Mouse (Mus musculus): Measurements from ENCODE around the gene Dhx37. TPM values are rescaled to one million over a fixed set of nuclear protein-coding genes. Genes with fewer than 3 reads are reported as not detected.
A peak's percentile ranks its signal among the peaks of the same experiment; 100 is the strongest.

The Dhx37 gene
- total and polyA plus RNA-seq, 3 experiments = 27.4 to 549 (median 55.3) TPM

GRCm38 (mm10) chr5:125389579-125390441, 44.1 kb downstream of the Dhx37 start, which contains the start of gene Ubc (continued):
- TF ChIP-seq MXI1 (IDR thresholded peaks at IDR 0.05; ENCODE audit: low read depth, low read length) (peak; percentile 69), ZNF384 (IDR thresholded peaks at IDR 0.05; ENCODE audit: low read depth, low read length) (peak; percentile 95), POLR2A (IDR thresholded peaks at IDR 0.05; ENCODE audit: control insufficient read depth in 1 of 2, insufficient read depth in 1 of 2, low read depth in 1 of 2, low read length in 2 of 2, poor library complexity in 1 of 2) (peak; percentile 99 to 100), ELF1 (IDR thresholded peaks at IDR 0.05; ENCODE audit: low read depth, low read length) (peak; percentile 67; the same call in 1 of the 2 replicates), HCFC1 (IDR thresholded peaks at IDR 0.05; ENCODE audit: low read depth, low read length) (peak; percentile 78), ZMIZ1 (IDR thresholded peaks at IDR 0.05; ENCODE audit: low read depth, low read length) (peak; percentile 100), JUND (IDR thresholded peaks at IDR 0.05; ENCODE audit: low read depth, low read length) (no peak), USF2 (IDR thresholded peaks at IDR 0.05; ENCODE audit: borderline replicate concordance in 1 of 2, insufficient read depth in 1 of 2, low read depth in 1 of 2, low read length in 2 of 2) (no peak), MAX (IDR thresholded peaks at IDR 0.05; ENCODE audit: low read length) (peak; percentile 47; the same call in 1 of the 2 replicates), SMC3 (IDR thresholded peaks at IDR 0.05; ENCODE audit: low read depth, low read length) (no peak), MEF2A (IDR thresholded peaks at IDR 0.05; ENCODE audit: extremely low read depth, insufficient replicate concordance, low read depth, low read length, poor library complexity, severe bottlenecking) (no peak; the same call in 1 of the 2 replicates), POLR2AphosphoS5 (IDR thresholded peaks at IDR 0.05; ENCODE audit: borderline replicate concordance, low read depth, low read length) (peak; percentile 98)

DNA sequence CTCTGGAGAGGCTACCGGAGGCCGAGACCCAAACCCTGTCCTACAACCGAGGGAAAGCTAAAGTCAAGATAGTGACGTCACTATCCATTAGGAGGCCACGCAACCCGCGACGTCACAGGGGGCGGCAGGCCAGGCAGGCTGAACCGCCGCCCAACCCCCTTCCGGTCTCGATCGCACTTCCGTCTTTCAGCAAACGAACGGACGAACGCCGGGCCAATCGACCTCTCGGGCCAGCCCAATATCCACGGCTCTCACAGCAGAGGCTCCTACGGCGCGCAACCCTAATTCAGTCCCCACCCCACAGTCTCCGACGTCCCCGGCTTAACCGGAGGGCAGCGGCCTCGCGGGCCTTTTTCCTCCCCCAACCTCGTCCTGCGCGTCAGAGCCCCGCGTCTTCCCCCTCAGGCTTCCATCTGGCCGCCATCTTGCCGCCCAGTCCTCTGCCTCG, 44.8 kb downstream of the Dhx37 start, which contains the start of gene Gm10382:
TSS of gene Gm10382 (plus strand) at position 192 of the 448 bp plus-strand sequence.
- Histone ChIP-seq H3K4me1 (ENCODE audit: control insufficient read depth in 1 of 2, insufficient read depth in 2 of 2, low read length in 2 of 2) (peaks cover 12 to 30% of the 10 kb centered on the region in 2 experiments), H3K36me3 (ENCODE audit: control insufficient read depth in 1 of 2, insufficient read depth in 2 of 2, low read length in 2 of 2) (peaks cover 13 to 36% of the 10 kb centered on the region in 2 experiments), H3K79me2 (ENCODE audit: control insufficient read depth, insufficient read depth, low read length, poor library complexity) (peaks cover 26% of the 10 kb centered on the region), H3K9me3 (replicated peaks; ENCODE audit: insufficient read depth, low read length) (no peaks in the 10 kb centered on the region), H3K27ac (ENCODE audit: control insufficient read depth, low read depth, low read length) (peak within 1 kb of the TSS; percentile 88), H3K4me3 (ENCODE audit: control insufficient read depth in 1 of 2, insufficient read depth in 1 of 2, low read depth in 2 of 2, low read length in 2 of 2) (peak within 1 kb of the TSS; percentile 74 to 85), H3K9ac (ENCODE audit: control insufficient read depth, low read depth, low read length, poor library complexity, severe bottlenecking) (peak within 1 kb of the TSS; percentile 88), H3K27me3 (ENCODE audit: control insufficient read depth in 1 of 2, insufficient read depth in 2 of 2, low read length in 2 of 2) (no peaks in the 10 kb centered on the region)
- DNase-seq (ENCODE audit: low read depth, low spot score) = peak; percentile 96
- TF ChIP-seq E2F4 (IDR thresholded peaks at IDR 0.05; ENCODE audit: borderline replicate concordance, low read depth, low read length) (no peak; the same call in 1 of the 2 replicates), POLR2AphosphoS2 (IDR thresholded peaks at IDR 0.05; ENCODE audit: low read length) (no peak), BHLHE40 (IDR thresholded peaks at IDR 0.05; ENCODE audit: borderline replicate concordance, low read depth, low read length) (no peak), MAFK (IDR thresholded peaks at IDR 0.05; ENCODE audit: borderline replicate concordance, low read depth, low read length) (no peak), ELF1 (IDR thresholded peaks at IDR 0.05; ENCODE audit: low read depth, low read length) (peak; percentile 90), CHD1 (IDR thresholded peaks at IDR 0.05; ENCODE audit: low read depth, low read length) (0 out of 2 replicates have a peak, but pooled peaks have one; percentile 88), SMC3 (IDR thresholded peaks at IDR 0.05; ENCODE audit: low read depth, low read length) (no peak), MXI1 (IDR thresholded peaks at IDR 0.05; ENCODE audit: low read depth, low read length) (peak; percentile 67; the same call in 1 of the 2 replicates), CHD2 (IDR thresholded peaks at IDR 0.05; ENCODE audit: low read length) (no peak), POLR2A (IDR thresholded peaks at IDR 0.05; ENCODE audit: control insufficient read depth in 1 of 2, insufficient read depth in 1 of 2, low read depth in 1 of 2, low read length in 2 of 2, poor library complexity in 1 of 2) (no peak), HCFC1 (IDR thresholded peaks at IDR 0.05; ENCODE audit: low read depth, low read length) (no peak; the same call in 1 of the 2 replicates), TBP (IDR thresholded peaks at IDR 0.05; ENCODE audit: low read depth, low read length) (no peak), NELFE (IDR thresholded peaks at IDR 0.05; ENCODE audit: low read depth, low read length) (no peak), ETS1 (IDR thresholded peaks at IDR 0.05; ENCODE audit: low read depth, low read length) (peak; percentile 86), MYB (IDR thresholded peaks at IDR 0.05; ENCODE audit: low read depth, low read length) (0 out of 2 replicates have a peak, but pooled peaks have one; percentile 36), ZC3H11A (IDR thresholded peaks at IDR 0.05; ENCODE audit: low read depth, low read length) (no peak), TAL1 (IDR thresholded peaks at IDR 0.05; ENCODE audit: low read length) (no peak)

All from MEL (cell line).